Mouse (Mus musculus) lung, adult 2 months (tissue): Measurements from ENCODE around the gene Dhrs3. TPM values are rescaled to one million over a fixed set of nuclear protein-coding genes. Genes with fewer than 3 reads are reported as not detected.

Source experiments
- DNase-seq: peaks from one replicate; pipeline ENCODE4 v3.0.0; 2022
- H3K4me1 ChIP-seq: fragments of 200-500 bp; 2 replicates; pipeline ENCODE4 v1.6.1; 2011; ENCODE audit warnings: low read length; ENCODE audit not compliant: control insufficient read depth, insufficient read depth
- H3K4me3 ChIP-seq: fragments of 200-500 bp; replicated peaks from 2 replicates; pipeline ENCODE3; 2011; ENCODE audit warnings: low read depth, mild to moderate bottlenecking, control low read depth, low read length; ENCODE audit errors: extremely low read depth
- CTCF ChIP-seq: fragments of 200-500 bp; IDR thresholded peaks from 2 replicates; pipeline ENCODE4 v1.5.1; 2011; ENCODE audit warnings: mild to moderate bottlenecking, low read length, control low read depth; ENCODE audit not compliant: insufficient read depth
- POLR2A ChIP-seq: fragments of 200-500 bp; IDR thresholded peaks from 2 replicates; pipeline ENCODE4 v1.6.1; 2011; ENCODE audit warnings: low read depth, mild to moderate bottlenecking, control low read depth, low read length, borderline replicate concordance; ENCODE audit errors: extremely low read depth
- WGBS: fragments of 180-500 bp; shearing (Covaris S2); methylation state at CpG from one replicate; pipeline ENCODE4 v1.1.7; 2018; 5-methylcytosine and 5-hydroxymethylcytosine counted together
- polyA plus RNA-seq: library from polyadenylated mRNA; depleted of rRNA; stranded (reverse); fragments of >200 nt; gene quantifications from 2 replicates; pipeline ENCODE4 v1.2.3, GENCODE M21; 2012

Gene Dhrs3
- polyA plus RNA-seq, 1 experiment: 150 TPM

- 50% methylated on average over 1 of the region's 1 CpGs for WGBS
- TF ChIP-seq POLR2A (no peak), CTCF (no peak)
- peaks cover 12% of the 10 kb centered on the region for H3K4me1 ChIP-seq
- no peak overlapping the region for H3K4me3 ChIP-seq
- peak; percentile 74 for DNase-seq
Observed at GRCm38 (mm10) chr4:144929811-144930221, 37.2 kb downstream of the Dhrs3 start.

DNA sequence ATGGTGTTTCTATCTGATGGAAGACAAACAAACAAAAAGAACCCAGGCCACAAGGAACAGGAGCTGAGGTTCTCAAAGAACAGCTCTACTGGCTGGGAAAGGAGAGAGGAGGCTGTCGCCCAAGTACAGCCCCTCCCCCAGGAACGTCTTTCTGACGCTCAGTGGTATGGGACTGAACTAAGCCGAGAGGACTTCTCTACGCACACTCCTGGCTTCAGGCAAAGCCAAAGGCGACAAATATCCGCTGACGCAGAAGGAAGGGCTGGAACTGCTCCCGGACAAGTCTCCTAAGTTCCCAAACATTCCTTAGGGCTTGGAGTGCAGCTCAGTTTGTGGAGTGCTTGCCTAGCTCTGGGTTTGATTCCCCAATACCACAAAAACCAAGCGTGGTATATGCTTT, 37.7 kb downstream of the Dhrs3 start:
- Histone ChIP-seq H3K4me3 (no peak overlapping the region), H3K4me1 (peaks cover 12% of the 10 kb centered on the region)
- TF ChIP-seq POLR2A: no peak
- 11% methylated on average over 10 of the region's 10 CpGs for WGBS
- peak; percentile 85 for DNase-seq

- H3K4me1 ChIP-seq: peaks cover 12% of the 10 kb centered on the region
- no peak overlapping the region for H3K4me3 ChIP-seq
- TF ChIP-seq POLR2A (no peak), CTCF (no peak)
- 48% methylated on average over 7 of the region's 7 CpGs for WGBS
- DNase-seq: no peak
Observed at GRCm38 (mm10) chr4:144931167-144931566, 38.5 kb downstream of the Dhrs3 start.

DNA sequence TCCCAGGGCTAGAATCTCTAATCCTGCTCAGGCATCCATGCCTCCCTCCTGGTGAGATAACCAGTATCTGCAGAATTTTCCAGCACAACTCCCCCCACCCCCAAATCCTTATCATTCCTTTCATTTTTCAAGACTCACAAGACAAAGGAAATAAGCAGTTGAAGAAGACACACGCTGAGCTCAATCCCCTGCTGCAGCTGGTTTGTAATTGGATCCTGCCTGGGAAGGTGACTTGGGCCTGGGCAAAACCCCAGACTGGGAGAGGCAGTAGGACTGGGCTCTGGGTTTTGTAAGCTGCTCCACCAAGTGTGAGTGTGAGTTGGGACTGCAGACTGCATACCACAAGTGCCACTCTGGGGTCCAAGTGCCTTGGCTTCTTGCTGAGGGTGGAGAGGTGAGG, 41.9 kb downstream of the Dhrs3 start:
- 47% methylated on average over 1 of the region's 1 CpGs for WGBS
- peaks cover 11% of the 10 kb centered on the region for H3K4me1 ChIP-seq
- TF ChIP-seq POLR2A (no peak), CTCF (no peak)
- no peak overlapping the region for H3K4me3 ChIP-seq
- no peak for DNase-seq

GRCm38 (mm10) chr4:144936563-144937154, 44.0 kb downstream of the Dhrs3 start:
- WGBS: 86% methylated on average over 3 of the region's 3 CpGs
- no peaks in the 10 kb centered on the region for H3K4me1 ChIP-seq
- TF ChIP-seq POLR2A: no peak
- no peak for TF ChIP-seq CTCF
- no peak for DNase-seq
- no peak overlapping the region for H3K4me3 ChIP-seq

GRCm38 (mm10) chr4:144939847-144940411, 47.3 kb downstream of the Dhrs3 start:
- DNase-seq: no peak
- WGBS: 91% methylated on average over 4 of the region's 4 CpGs
- no peak overlapping the region for H3K4me3 ChIP-seq
- H3K4me1 ChIP-seq: no peaks in the 10 kb centered on the region
- TF ChIP-seq CTCF (no peak), POLR2A (no peak)

DNA sequence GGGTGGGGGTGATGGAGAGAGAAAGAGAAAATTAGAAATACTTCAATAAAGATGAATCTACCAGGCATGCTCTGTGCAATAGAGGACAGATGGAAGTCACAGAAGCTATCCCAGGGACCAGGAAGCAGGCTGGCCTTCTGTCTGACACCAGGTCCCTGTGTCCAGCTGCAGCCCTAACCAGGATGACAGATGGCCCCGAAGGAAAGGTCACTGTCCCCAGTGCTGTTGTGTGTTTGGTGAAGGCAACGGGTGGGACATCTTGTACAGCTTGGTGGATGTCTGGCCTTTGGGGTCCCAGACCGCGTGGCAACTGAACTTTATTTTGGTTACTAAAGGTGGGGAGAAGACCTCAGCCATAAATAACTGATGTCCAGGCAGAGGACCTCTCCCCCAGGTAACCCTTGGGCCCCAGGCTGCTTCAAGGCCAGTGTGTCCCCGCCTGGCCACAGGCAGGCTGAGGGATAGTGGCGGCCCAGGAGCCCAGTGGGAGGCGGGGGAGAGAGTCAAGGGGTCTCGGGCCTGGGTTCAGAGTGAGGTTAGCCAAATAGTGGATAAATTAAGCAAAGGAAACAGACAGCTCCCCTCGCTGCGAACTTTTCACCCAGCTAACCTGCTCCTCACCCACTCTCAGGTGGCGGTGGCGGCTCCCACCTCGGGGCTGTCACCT, 48.3 kb downstream of the Dhrs3 start:
- Histone ChIP-seq H3K4me3 (no peak overlapping the region), H3K4me1 (no peaks in the 10 kb centered on the region)
- no peak for DNase-seq
- 80% methylated on average over 13 of the region's 13 CpGs for WGBS
- TF ChIP-seq POLR2A (no peak), CTCF (no peak)

DNA sequence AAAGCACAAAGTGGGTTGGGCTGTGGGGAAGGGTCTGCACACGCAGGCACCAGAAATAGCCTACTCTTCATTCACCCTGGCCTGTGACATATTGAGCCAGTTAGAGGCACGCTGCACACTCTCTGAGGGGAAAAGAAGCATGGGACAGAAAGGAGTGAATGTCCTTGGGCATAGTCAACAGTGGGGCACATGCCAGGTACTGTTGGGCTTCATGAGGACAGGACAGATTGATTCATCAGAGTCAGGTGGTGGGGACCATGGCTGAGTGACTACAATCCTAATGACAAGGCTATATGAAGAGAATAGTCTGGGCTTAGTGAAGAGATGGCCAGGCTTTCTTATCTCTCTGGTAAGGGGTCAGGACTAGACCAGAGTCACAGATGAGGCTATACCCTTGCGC, 49.8 kb downstream of the Dhrs3 start:
- Histone ChIP-seq H3K4me1 (no peaks in the 10 kb centered on the region), H3K4me3 (no peak overlapping the region)
- WGBS: 99% methylated on average over 3 of the region's 3 CpGs
- no peak for TF ChIP-seq CTCF
- no peak for TF ChIP-seq POLR2A
- no peak for DNase-seq

GRCm38 (mm10) chr4:144943273-144943672, 50.6 kb downstream of the Dhrs3 start:
- WGBS: 69% methylated on average over 5 of the region's 5 CpGs
- peaks cover 1% of the 10 kb centered on the region; the same call in 1 of the 2 replicates for H3K4me1 ChIP-seq
- no peak overlapping the region for H3K4me3 ChIP-seq
- TF ChIP-seq CTCF (no peak), POLR2A (no peak)
- DNase-seq: no peak

GRCm38 (mm10) chr4:144947738-144948390, 55.2 kb downstream of the Dhrs3 start:
- DNase-seq: peak; percentile 64
- H3K4me3 ChIP-seq: no peak overlapping the region
- 48% methylated on average over 6 of the region's 6 CpGs for WGBS
- TF ChIP-seq POLR2A (no peak), CTCF (no peak)
- H3K4me1 ChIP-seq: peaks cover 18% of the 10 kb centered on the region
